Mouse (Mus musculus) lung, postnatal 0 days (tissue): Measurements from ENCODE around the gene Mroh8.

ENCODE experiments used
- CTCF ChIP-seq: IDR thresholded peaks from 2 replicates; pipeline ENCODE4 v1.5.1; 2016; ENCODE audit warnings: antibody characterized with exemption, mild to moderate bottlenecking
- EP300 ChIP-seq: IDR thresholded peaks from 2 replicates; pipeline ENCODE4 v1.6.1; 2016; ENCODE audit warnings: antibody characterized with exemption, mild to moderate bottlenecking, control low read depth

DNA sequence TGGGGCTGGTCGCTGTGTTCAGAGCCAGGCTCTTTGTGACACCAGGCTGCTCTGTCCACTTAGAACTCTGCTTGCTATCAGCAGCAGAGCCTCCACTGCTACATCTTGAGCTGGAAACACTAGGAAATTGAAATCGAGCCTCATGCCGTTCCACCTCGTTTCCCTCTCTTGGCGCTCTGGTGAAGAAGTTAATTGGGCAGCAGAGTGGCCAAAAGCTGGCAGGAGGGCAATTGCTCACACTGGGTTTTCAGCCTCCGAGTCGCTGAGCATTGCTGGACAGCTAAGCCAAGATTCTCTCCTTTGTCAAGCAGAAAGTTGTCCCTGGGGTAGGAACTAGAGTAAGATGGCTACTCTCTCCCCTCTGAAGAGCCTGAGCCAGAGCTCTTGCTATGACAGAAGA lies 35.0 kb upstream of the Mroh8 start:
- no peak for TF ChIP-seq CTCF
- no peak for TF ChIP-seq EP300
